Mouse (Mus musculus) left cerebral cortex, adult 8-10 months (tissue): ENCODE results near the gene Zbed5. TPM values are rescaled to one million over a fixed set of nuclear protein-coding genes. Genes with fewer than 3 reads are reported as not detected.

Experiments used
- DNase-seq, 2 experiments: peaks; one replicate each; pipeline ENCODE4 v3.0.0; 2022; ENCODE audit warnings: low spot score in 2 of 2
- total RNA-seq, 4 experiments: library from RNA; stranded (reverse); gene quantifications; 2 replicates each; pipeline ENCODE4 v1.2.4; 2022

Gene Zbed5
- total RNA-seq, 4 experiments from 2014 or later = 6.9 to 9.6 (median 7.9) TPM

DNA sequence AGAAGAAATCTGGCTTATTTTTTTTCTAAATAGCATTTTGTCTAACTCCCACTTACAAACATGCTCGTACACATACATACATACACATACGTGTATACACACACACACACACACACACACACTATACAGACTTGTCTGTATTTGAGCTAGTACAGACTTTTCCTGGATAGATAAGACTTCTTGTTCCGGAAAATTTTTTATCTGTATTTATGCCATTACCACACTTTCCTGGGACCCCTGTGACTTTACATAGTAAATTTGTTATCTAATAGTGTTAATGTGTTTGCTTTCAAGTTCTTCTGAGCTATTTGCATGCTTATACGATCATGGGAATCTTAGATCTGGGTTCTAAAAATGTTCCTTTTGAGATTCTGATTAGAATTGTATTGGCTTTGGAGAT, 56.6 kb downstream of the Zbed5 start:
- DNase-seq = no peak

Other genes starting within 250 kb of the Zbed5 start
- 1 to 10 TPM; 6.0 to 7.0 (median 6.2) TPM for gene Zfp11, start 225.6 kb upstream of the Zbed5 start, total RNA-seq
- not detected for gene Sept14, start 187.2 kb upstream of the Zbed5 start, total RNA-seq
- gene Mrps17, start 180.2 kb upstream of the Zbed5 start, total RNA-seq = 10 to 100 TPM; 73.7 to 91.9 (median 81.3) TPM
- 10 to 100 TPM; 87.2 to 95.0 (median 91.5) TPM for gene Nipsnap2, start 170.7 kb upstream of the Zbed5 start, total RNA-seq
- 10 to 100 TPM; 18.8 to 21.3 (median 19.6) TPM for gene Psph, start 108.3 kb upstream of the Zbed5 start, total RNA-seq
- 10 to 100 TPM; 18.2 to 23.0 (median 21.9) TPM for gene Sumf2, start 48.7 kb upstream of the Zbed5 start, total RNA-seq
- gene Chchd2, start 8.3 kb upstream of the Zbed5 start, total RNA-seq = 100 to 1,000 TPM; 416 to 428 (median 423) TPM
- gene Phkg1, start 2.8 kb downstream of the Zbed5 start, total RNA-seq = 10 to 100 TPM; 16.7 to 20.4 (median 17.8) TPM
- 1 to 10 TPM; 2.5 to 3.5 (median 3.2) TPM for gene Nupr1l, start 12.8 kb downstream of the Zbed5 start, total RNA-seq
- 10 to 100 TPM; 45.5 to 56.9 (median 50.1) TPM for gene Vkorc1l1, start 46.2 kb downstream of the Zbed5 start, total RNA-seq
- 10 to 100 TPM; 12.7 to 40.4 (median 22.1) TPM for gene Gusb, start 107.3 kb downstream of the Zbed5 start, total RNA-seq
- gene Asl, start 133.5 kb downstream of the Zbed5 start, total RNA-seq = 10 to 100 TPM; 22.9 to 28.0 (median 25.9) TPM
- 10 to 100 TPM; 26.7 to 32.6 (median 30.1) TPM for gene Crcp, start 133.6 kb downstream of the Zbed5 start, total RNA-seq
- 10 to 100 TPM; 34.4 to 39.4 (median 36.7) TPM for gene Tpst1, start 177.6 kb downstream of the Zbed5 start, total RNA-seq
- 10 to 100 TPM; 10.6 to 15.2 (median 13.0) TPM for gene Kctd7, start 249.1 kb downstream of the Zbed5 start, total RNA-seq